Mouse (Mus musculus) liver, adult 2 months (tissue): ENCODE data around the gene Myh10. TPM values are rescaled to one million over a fixed set of nuclear protein-coding genes. Genes with fewer than 3 reads are reported as not detected.
A peak's percentile ranks its signal among the peaks of the same experiment; 100 is the strongest.

Experiments
- DNase-seq: peaks from one replicate; pipeline ENCODE4 v3.0.0-alpha.2; 2011; ENCODE audit warnings: low read depth, low spot score; ENCODE audit errors: extremely low read depth
- H3K27ac ChIP-seq: fragments of 200-500 bp; replicated peaks from 2 replicates; pipeline ENCODE4 v1.5.1; 2012; ENCODE audit warnings: low read depth, mild to moderate bottlenecking, control low read depth, inconsistent platforms, low read length; ENCODE audit not compliant: insufficient read depth
- H3K27me3 ChIP-seq: fragments of 200-500 bp; 2 replicates; pipeline ENCODE4 v1.6.1; 2012; ENCODE audit warnings: mild to moderate bottlenecking, moderate library complexity, low read length, inconsistent platforms; ENCODE audit not compliant: control insufficient read depth, insufficient read depth
- H3K36me3 ChIP-seq: fragments of 200-500 bp; 2 replicates; pipeline ENCODE4 v1.6.1; 2012; ENCODE audit warnings: low read length, inconsistent platforms; ENCODE audit not compliant: control insufficient read depth, insufficient read depth
- H3K4me1 ChIP-seq: fragments of 200-500 bp; 2 replicates; pipeline ENCODE4 v1.6.1; 2011; ENCODE audit warnings: low read length; ENCODE audit not compliant: control insufficient read depth, insufficient read depth
- H3K4me3 ChIP-seq: fragments of 200-500 bp; 2 replicates; pipeline ENCODE4 v1.5.1; 2011; ENCODE audit warnings: low read depth, mild to moderate bottlenecking, control low read depth, low read length, moderate library complexity; ENCODE audit not compliant: insufficient read depth
- H3K79me2 ChIP-seq: fragments of 200-500 bp; 2 replicates; pipeline ENCODE4 v1.6.1; 2012; ENCODE audit warnings: inconsistent platforms, mild to moderate bottlenecking, low read length, moderate library complexity; ENCODE audit not compliant: control insufficient read depth, insufficient read depth
- H3K9ac ChIP-seq: fragments of 200-500 bp; 2 replicates; pipeline ENCODE4 v1.6.1; 2012; ENCODE audit warnings: low read depth, mild to moderate bottlenecking, control low read depth, inconsistent platforms, low read length
- CTCF ChIP-seq: fragments of 200-500 bp; IDR thresholded peaks from 2 replicates; pipeline ENCODE4 v1.5.1; 2011; ENCODE audit warnings: low read depth, low read length, control low read depth
- POLR2A ChIP-seq: fragments of 200-500 bp; IDR thresholded peaks from 2 replicates; pipeline ENCODE4 v1.6.1; 2011; ENCODE audit warnings: low read length, control low read depth; ENCODE audit not compliant: insufficient read depth; ENCODE audit errors: extremely low read depth
- WGBS: fragments of 180-500 bp; shearing (Covaris S2); methylation state at CpG from one replicate; pipeline ENCODE4 v1.1.7; 2018; 5-methylcytosine and 5-hydroxymethylcytosine counted together
- polyA plus RNA-seq: library from polyadenylated mRNA; depleted of rRNA; stranded (reverse); fragments of >200 nt; gene quantifications from 2 replicates; pipeline ENCODE4 v1.2.3, GENCODE M21; 2012
- total RNA-seq: library from RNA; depleted of rRNA; stranded (reverse); fragments of >200 nt; gene quantifications from 2 replicates; pipeline ENCODE4 v1.2.3, GENCODE M21; 2014

The Myh10 gene
- total and polyA plus RNA-seq, 2 experiments = 4.4 to 7.5 TPM

GRCm38 (mm10) chr11:68656887-68657685 lies 34.3 kb upstream of the Myh10 start:
- DNase-seq = peak; percentile 74
- H3K79me2 ChIP-seq = no peaks in the 10 kb centered on the region
- H3K4me3 ChIP-seq = no peak overlapping the region
- H3K9ac ChIP-seq = no peak overlapping the region
- no peak overlapping the region for H3K27ac ChIP-seq
- no peak for TF ChIP-seq CTCF
- TF ChIP-seq POLR2A = no peak
- H3K4me1 ChIP-seq = peaks cover 6% of the 10 kb centered on the region; the same call in 1 of the 2 replicates
- H3K27me3 ChIP-seq = no peaks in the 10 kb centered on the region
- WGBS = 22% methylated on average over 6 of the region's 6 CpGs
- no peaks in the 10 kb centered on the region for H3K36me3 ChIP-seq

GRCm38 (mm10) chr11:68657811-68658210 lies 33.5 kb upstream of the Myh10 start:
- Histone ChIP-seq H3K4me1 (peaks cover 6% of the 10 kb centered on the region; the same call in 1 of the 2 replicates), H3K27me3 (no peaks in the 10 kb centered on the region), H3K79me2 (no peaks in the 10 kb centered on the region), H3K9ac (no peak overlapping the region), H3K36me3 (no peaks in the 10 kb centered on the region), H3K4me3 (no peak overlapping the region), H3K27ac (no peak overlapping the region)
- TF ChIP-seq CTCF = no peak
- TF ChIP-seq POLR2A = no peak
- peak; percentile 13 for DNase-seq
- 70% methylated on average over 9 of the region's 9 CpGs for WGBS

DNA sequence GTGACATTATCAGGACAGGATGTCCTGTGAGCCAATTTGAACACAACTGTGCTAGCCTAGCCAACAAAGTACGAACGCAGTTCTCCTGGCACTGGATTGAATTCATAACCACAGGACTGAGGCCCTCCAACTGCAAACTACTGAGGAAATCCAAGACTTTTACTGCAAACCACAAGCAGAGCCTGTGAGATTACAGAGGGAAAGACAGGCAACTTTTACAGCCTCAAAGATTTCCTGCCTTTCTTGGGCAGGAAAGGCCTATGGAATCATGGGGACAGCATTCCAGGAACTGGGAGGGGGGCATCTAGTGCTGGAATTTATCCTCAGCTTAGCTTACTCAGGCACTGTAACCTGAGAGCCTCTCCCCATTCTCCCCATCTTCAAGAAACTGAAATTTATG lies 26.0 kb upstream of the Myh10 start:
- Histone ChIP-seq H3K79me2 (no peaks in the 10 kb centered on the region), H3K27me3 (0 out of 2 replicates have a peak, but pooled peaks cover 2% of the 10 kb centered on the region), H3K36me3 (no peaks in the 10 kb centered on the region), H3K4me1 (no peaks in the 10 kb centered on the region), H3K27ac (no peak overlapping the region), H3K9ac (no peak overlapping the region), H3K4me3 (no peak overlapping the region)
- WGBS = 75% methylated on average over 2 of the region's 2 CpGs
- DNase-seq = no peak
- TF ChIP-seq CTCF (no peak), POLR2A (no peak)

- TF ChIP-seq CTCF (no peak), POLR2A (no peak)
- 86% methylated on average over 2 of the region's 2 CpGs for WGBS
- no peak for DNase-seq
- no peak overlapping the region for H3K4me3 ChIP-seq
- no peaks in the 10 kb centered on the region for H3K79me2 ChIP-seq
- H3K4me1 ChIP-seq = no peaks in the 10 kb centered on the region
- H3K9ac ChIP-seq = no peak overlapping the region
- H3K27me3 ChIP-seq = 0 out of 2 replicates have a peak, but pooled peaks cover 2% of the 10 kb centered on the region
- no peaks in the 10 kb centered on the region for H3K36me3 ChIP-seq
- no peak overlapping the region for H3K27ac ChIP-seq
Observed at GRCm38 (mm10) chr11:68666210-68666609, 25.1 kb upstream of the Myh10 start.

GRCm38 (mm10) chr11:68672270-68672970 lies 18.9 kb upstream of the Myh10 start:
- TF ChIP-seq POLR2A = no peak
- no peak for TF ChIP-seq CTCF
- H3K27ac ChIP-seq = no peak overlapping the region
- H3K4me1 ChIP-seq = no peaks in the 10 kb centered on the region
- 51% methylated on average over 5 of the region's 5 CpGs for WGBS
- no peaks in the 10 kb centered on the region for H3K36me3 ChIP-seq
- DNase-seq = peak; percentile 73
- 0 out of 2 replicates have a peak, but pooled peaks cover 2% of the 10 kb centered on the region for H3K27me3 ChIP-seq
- no peak overlapping the region for H3K9ac ChIP-seq
- no peaks in the 10 kb centered on the region for H3K79me2 ChIP-seq
- H3K4me3 ChIP-seq = no peak overlapping the region

GRCm38 (mm10) chr11:68674071-68674470 lies 17.3 kb upstream of the Myh10 start:
- no peaks in the 10 kb centered on the region for H3K4me1 ChIP-seq

More at GRCm38 (mm10) chr11:68674071-68674470, 17.3 kb upstream of the Myh10 start:
- H3K27ac ChIP-seq = no peak overlapping the region
- no peak overlapping the region for H3K4me3 ChIP-seq
- 80% methylated on average over 3 of the region's 3 CpGs for WGBS
- no peak for DNase-seq
- no peaks in the 10 kb centered on the region for H3K79me2 ChIP-seq
- H3K36me3 ChIP-seq = no peaks in the 10 kb centered on the region
- TF ChIP-seq POLR2A (no peak), CTCF (no peak)
- H3K9ac ChIP-seq = no peak overlapping the region
- no peaks in the 10 kb centered on the region for H3K27me3 ChIP-seq
